Mouse (Mus musculus) spleen, adult 2 months (tissue): ENCODE data around the gene Slc22a2.

Source experiments
- CTCF ChIP-seq: fragments of 200-500 bp; IDR thresholded peaks from 2 replicates; pipeline ENCODE4 v1.5.1; 2011; ENCODE audit warnings: mild to moderate bottlenecking, inconsistent platforms; ENCODE audit not compliant: insufficient read depth, insufficient read length, insufficient replicate concordance; ENCODE audit errors: extremely low read depth
- POLR2A ChIP-seq: fragments of 200-500 bp; IDR thresholded peaks from 2 replicates; pipeline ENCODE4 v1.6.1; 2011; ENCODE audit warnings: low read depth, low read length, inconsistent platforms

DNA sequence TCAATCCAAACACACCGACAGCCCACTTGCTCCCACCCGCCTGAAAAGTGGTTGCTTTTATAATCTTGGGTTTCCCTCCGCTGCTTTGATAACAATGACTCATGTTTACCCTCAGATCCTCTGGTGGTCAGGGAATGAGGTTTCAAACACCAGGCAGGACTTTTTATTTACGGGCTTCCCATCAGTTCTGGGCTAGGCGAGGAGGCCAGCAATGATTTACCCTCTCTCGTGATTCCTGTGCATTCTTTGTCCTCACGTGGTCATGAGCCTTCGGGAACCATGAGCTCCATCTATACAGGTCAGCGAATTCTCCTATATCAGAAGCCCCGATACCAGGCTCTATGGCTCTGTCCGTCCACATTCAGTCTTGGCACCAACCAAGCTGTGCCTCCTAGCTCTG, 3.0 kb downstream of the Slc22a2 start:
- TF ChIP-seq POLR2A (no peak), CTCF (no peak)
